In the genomic region with DNA sequence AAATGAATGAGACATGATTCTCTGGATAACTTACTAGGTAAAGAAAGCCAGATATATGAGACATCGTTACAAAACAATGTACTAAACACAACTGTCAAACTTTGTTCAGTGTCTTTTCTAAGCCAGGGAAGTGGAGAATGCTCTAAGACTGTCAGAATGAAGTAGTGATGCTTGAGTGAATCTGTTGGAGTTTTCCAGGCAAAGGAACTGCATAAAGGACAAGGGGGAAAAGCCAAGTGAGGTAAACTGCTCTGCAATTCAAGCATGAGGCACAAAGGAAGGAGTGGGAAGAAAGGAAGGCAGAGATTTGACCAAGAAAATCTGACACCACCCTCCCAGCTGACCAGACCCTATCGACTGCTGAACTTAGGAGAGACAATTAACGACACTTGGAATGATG, we compare ENCODE assay signal across 17 mouse cellular contexts.
"Had no signal": no experiment of that assay in that cellular context is flagged by ENCODE, and none has a peak within 500 bp of the region (broad histone marks: within the 10 kb centered on the region; RNA-seq: fewer than 3 reads in every experiment).

No protein-coding gene starts in this region.

- H3K9me3 ChIP-seq: midbrain, embryonic 10.5 days; midbrain, embryonic 12.5 days; neural tube, embryonic 13.5 days; neural tube, embryonic 15.5 days; stomach, embryonic 15.5 days had no signal

- ATAC-seq: midbrain, embryonic 16.5 days had no signal

- H3K4me2 ChIP-seq: lung, embryonic 14.5 days; midbrain, embryonic 12.5 days; neural tube, embryonic 13.5 days; neural tube, embryonic 15.5 days; stomach, embryonic 15.5 days had no signal

- H3K36me3 ChIP-seq: midbrain, embryonic 10.5 days; midbrain, embryonic 12.5 days; neural tube, embryonic 13.5 days; neural tube, embryonic 15.5 days; stomach, embryonic 15.5 days had no signal

- H3K4me1 ChIP-seq: midbrain, embryonic 10.5 days; midbrain, embryonic 12.5 days; neural tube, embryonic 13.5 days; neural tube, embryonic 15.5 days; stomach, embryonic 15.5 days had no signal

- H3K4me3 ChIP-seq: midbrain, embryonic 10.5 days; midbrain, embryonic 12.5 days; myocyte; neural tube, embryonic 13.5 days; neural tube, embryonic 15.5 days; stomach, embryonic 15.5 days had no signal

- DNase-seq: lung, adult 18-20 months; lung, embryonic 14.5 days; lung, postnatal 10 days; lung, postnatal 4 days; midbrain, embryonic 14.5 days; right cerebral cortex, postnatal 14 days; thymus, adult 2 months; thymus, postnatal 25 days; thymus, postnatal 4 days had no signal

- H3K27me3 ChIP-seq: midbrain, embryonic 12.5 days; neural tube, embryonic 13.5 days; neural tube, embryonic 15.5 days; stomach, embryonic 15.5 days had no signal

- H3K27ac ChIP-seq: midbrain, embryonic 10.5 days; midbrain, embryonic 12.5 days; neural tube, embryonic 13.5 days; neural tube, embryonic 15.5 days; stomach, embryonic 15.5 days; stomach, postnatal 0 days had no signal

- H3K9ac ChIP-seq: lung, embryonic 14.5 days; midbrain, embryonic 12.5 days; neural tube, embryonic 13.5 days; neural tube, embryonic 15.5 days; stomach, embryonic 15.5 days had no signal
